Mouse (Mus musculus): ENCODE measurements around the gene Synrg.

GRCm38 (mm10) chr11:83963991-83964921 lies at the start of gene Synrg:
- no peak for TF ChIP-seq CTCF (IDR thresholded peaks at IDR 0.05; ENCODE audit: insufficient read depth, low read depth, low read length)
- TF ChIP-seq POLR2A (IDR thresholded peaks at IDR 0.05; ENCODE audit: insufficient read depth, low read depth, low read length), result peak; percentile 73

All from olfactory bulb, adult 2 months (tissue).